Mouse (Mus musculus) liver, embryonic 14.5 days (tissue): Measurements from ENCODE around the gene Henmt1. TPM values are rescaled to one million over a fixed set of nuclear protein-coding genes. Genes with fewer than 3 reads are reported as not detected.

Source experiments
- ATAC-seq: fragments of 200-750 bp; cut with Nextera tagmentation; 2 replicates; pipeline ENCODE4 v1.8.0; 2017; ENCODE audit warnings: moderate number of reproducible peaks, mild to moderate bottlenecking, moderate library complexity; ENCODE audit not compliant: insufficient read depth
- DNase-seq, 3 experiments: peaks; one replicate each; pipeline ENCODE4 v3.0.0-alpha.2; 2012 to 2013; ENCODE audit warnings: low read depth in 3 of 3, low spot score in 3 of 3
- H3K27ac ChIP-seq: fragments of 300-500 bp; sonication (generic); 2 replicates; pipeline ENCODE4 v1.5.1; 2014; ENCODE audit warnings: moderate library complexity, mild to moderate bottlenecking, control low read depth, inconsistent platforms
- H3K27me3 ChIP-seq: fragments of 300-500 bp; sonication (generic); 2 replicates; pipeline ENCODE4 v1.6.1; 2014; ENCODE audit warnings: mild to moderate bottlenecking, low read length, moderate library complexity; ENCODE audit not compliant: control insufficient read depth, insufficient read depth
- H3K36me3 ChIP-seq: fragments of 300-500 bp; sonication (generic); replicated peaks from 2 replicates; pipeline ENCODE4 v1.6.1; 2014; ENCODE audit warnings: low read depth; ENCODE audit not compliant: control insufficient read depth, insufficient read depth
- H3K4me1 ChIP-seq, 2 experiments: fragments of 200-500 bp in 1 of 2; fragments of 300-500 bp in 1 of 2; sonication (generic) in 1 of 2; replicated peaks; 2 replicates each; pipeline ENCODE4 v1.6.1; 2012 to 2014; ENCODE audit warnings: antibody characterized with exemption in 1 of 2, inconsistent platforms in 1 of 2, low read length in 1 of 2; ENCODE audit not compliant: control insufficient read depth in 2 of 2, insufficient read depth in 2 of 2
- H3K4me2 ChIP-seq: fragments of 300-500 bp; sonication (generic); 2 replicates; pipeline ENCODE4 v1.6.1; 2014; ENCODE audit warnings: low read depth, mild to moderate bottlenecking, control low read depth, moderate library complexity
- H3K4me3 ChIP-seq, 2 experiments: fragments of 200-500 bp in 1 of 2; fragments of 300-500 bp in 1 of 2; sonication (generic) in 1 of 2; 2 replicates each; pipeline ENCODE4 v1.5.1; 2012 to 2014; ENCODE audit warnings: low read depth in 2 of 2, low read length in 2 of 2, mild to moderate bottlenecking in 2 of 2, control low read depth in 1 of 2, inconsistent platforms in 1 of 2, moderate library complexity in 1 of 2; ENCODE audit not compliant: insufficient read depth in 1 of 2
- H3K9ac ChIP-seq: fragments of 300-500 bp; sonication (generic); replicated peaks from 2 replicates; pipeline ENCODE4 v1.6.1; 2014; ENCODE audit warnings: mild to moderate bottlenecking, control low read depth, moderate library complexity
- H3K9me3 ChIP-seq: fragments of 300-500 bp; sonication (generic); 2 replicates; pipeline ENCODE4 v1.6.1; 2016; ENCODE audit warnings: low read length, mixed read lengths; ENCODE audit not compliant: control insufficient read depth
- CTCF ChIP-seq: IDR thresholded peaks from 2 replicates; pipeline ENCODE4 v1.5.1; 2016; ENCODE audit warnings: antibody characterized with exemption, low read depth, control low read depth
- EP300 ChIP-seq: IDR thresholded peaks from 2 replicates; pipeline ENCODE4 v1.6.1; 2016; ENCODE audit warnings: antibody characterized with exemption, low read depth
- WGBS: fragments of 180-500 bp; shearing (Covaris S2); extraction: QIAGEN DNeasy Blood & Tissue Kit; methylation state at CpG from one replicate; pipeline ENCODE4 v1.1.7; 2014; ENCODE audit not compliant: insufficient replicate concordance; 5-methylcytosine and 5-hydroxymethylcytosine counted together
- polyA plus RNA-seq, 2 experiments: library from polyadenylated mRNA; depleted of rRNA in 1 of 2; stranded (reverse) in 1 of 2; unstranded in 1 of 2; fragments of >200 nt; fragmentation: Nextera tagmentation in 1 of 2; extraction: Ambion mirVana in 1 of 2; gene quantifications; 2 replicates each; pipeline versions ENCODE4 v1.2.1 to v1.2.3; 2012 to 2014

The Henmt1 gene
- 0.02 and 0.03 TPM in 2 replicates for polyA plus RNA-seq (2012; rRNA removed)
- polyA plus RNA-seq (2014; fragmentation: Nextera tagmentation; extraction: Ambion mirVana), result 0.08 TPM in 1 of 2 replicates, not detected in the other

DNA sequence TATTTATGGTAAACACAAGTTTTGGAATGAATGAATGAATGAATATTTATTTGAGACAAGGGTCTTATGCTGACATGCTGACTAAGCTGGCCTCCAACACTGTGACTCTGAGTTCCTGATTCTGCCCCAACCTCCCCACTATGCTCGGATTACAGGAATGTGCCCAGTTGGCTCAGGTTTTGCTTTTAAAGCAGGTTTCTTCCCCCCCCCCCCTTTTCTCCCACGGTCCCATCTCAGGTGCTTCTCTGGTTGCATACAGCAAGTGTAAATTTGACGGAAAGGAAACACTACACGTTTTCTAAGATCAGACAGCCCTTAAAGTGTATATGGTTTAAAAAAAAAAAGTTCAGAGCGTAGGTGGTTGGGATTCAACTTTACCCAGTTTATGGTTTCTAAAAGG lies at the start of gene Henmt1:
Henmt1 (plus strand) TSS at position 301 of the 400 bp plus-strand sequence.
- no peak for ATAC-seq
- Histone ChIP-seq H3K4me1 (no peaks in the 10 kb centered on the region), H3K9ac (no peak within 1 kb of the TSS), H3K4me3 (no peak within 1 kb of the TSS; a peak in 1 of 4 replicates), H3K4me2 (peak within 1 kb of the TSS; percentile 46), H3K27me3 (no peaks in the 10 kb centered on the region), H3K27ac (no peak within 1 kb of the TSS), H3K36me3 (no peaks in the 10 kb centered on the region), H3K9me3 (no peaks in the 10 kb centered on the region)
- WGBS, result 64% methylated on average over 5 of the region's 5 CpGs
- DNase-seq, result no peak
- TF ChIP-seq EP300, result no peak
- TF ChIP-seq CTCF, result no peak

DNA sequence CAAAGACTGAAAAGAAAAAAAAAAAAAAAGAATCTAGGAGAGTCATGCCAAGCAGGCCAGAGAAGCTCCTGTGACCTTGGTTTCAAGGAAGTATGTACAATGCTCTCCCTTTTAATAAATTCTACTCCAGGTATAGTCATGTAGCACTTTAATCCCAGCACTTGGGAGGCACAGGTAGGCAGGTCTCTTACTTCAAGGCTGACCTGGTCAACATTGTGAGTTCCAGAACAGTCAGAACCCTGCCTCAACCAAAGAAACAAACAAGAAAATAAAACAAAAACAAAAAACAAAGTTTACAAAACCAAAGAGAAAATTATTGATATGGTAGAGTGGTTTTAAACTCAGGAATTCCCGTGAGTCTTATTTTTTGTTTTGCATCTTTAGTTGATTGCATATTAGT lies 49.8 kb upstream of the Henmt1 start, which contains the start of gene Fndc7:
Fndc7 (minus strand) TSS at position 101 of the 400 bp plus-strand sequence.
- no peak for DNase-seq
- Histone ChIP-seq H3K36me3 (no peaks in the 10 kb centered on the region), H3K27ac (no peak within 1 kb of the TSS), H3K4me1 (peaks cover 0 to 15% of the 10 kb centered on the region in 2 experiments; a peak in 2 of 4 replicates), H3K9me3 (no peaks in the 10 kb centered on the region), H3K4me3 (no peak within 1 kb of the TSS), H3K9ac (no peak within 1 kb of the TSS), H3K4me2 (no peak within 1 kb of the TSS), H3K27me3 (no peaks in the 10 kb centered on the region)
- no peak for TF ChIP-seq CTCF
- no peak for TF ChIP-seq EP300
- WGBS, result 63% methylated on average over 1 of the region's 1 CpGs
- ATAC-seq, result no peak

DNA sequence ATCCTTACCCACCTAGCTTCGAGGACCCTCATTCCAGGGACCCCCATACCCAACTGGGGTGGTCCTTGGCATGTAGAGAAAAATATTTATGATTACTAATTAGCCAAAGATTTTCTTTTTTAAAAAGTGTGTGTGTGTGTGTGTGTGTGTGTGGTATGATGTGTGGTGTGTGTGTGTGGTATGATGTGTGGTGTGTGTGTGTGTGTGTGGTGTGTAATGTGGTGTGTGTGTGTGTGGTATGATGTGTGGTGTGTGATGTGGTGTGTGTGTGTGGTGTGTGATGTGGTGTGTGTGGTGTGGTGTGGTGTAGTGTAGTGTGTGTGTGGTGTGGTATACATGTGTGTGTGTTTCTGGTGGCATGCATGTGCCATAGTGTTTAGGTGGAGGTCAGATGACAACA lies 47.6 kb upstream of the Henmt1 start:
- H3K4me2 ChIP-seq, result no peak overlapping the region
- peaks cover 0 to 2% of the 10 kb centered on the region in 2 experiments; a peak in 1 of 4 replicates for H3K4me1 ChIP-seq
- H3K27ac ChIP-seq, result no peak overlapping the region
- no peak overlapping the region for H3K9ac ChIP-seq
- TF ChIP-seq EP300 (no peak), CTCF (no peak)
- no peaks in the 10 kb centered on the region for H3K27me3 ChIP-seq
- 58% methylated on average over 1 of the region's 1 CpGs for WGBS
- no peak overlapping the region for H3K4me3 ChIP-seq
- H3K36me3 ChIP-seq, result no peaks in the 10 kb centered on the region
- no peak for ATAC-seq
- no peaks in the 10 kb centered on the region for H3K9me3 ChIP-seq
- no peak for DNase-seq

DNA sequence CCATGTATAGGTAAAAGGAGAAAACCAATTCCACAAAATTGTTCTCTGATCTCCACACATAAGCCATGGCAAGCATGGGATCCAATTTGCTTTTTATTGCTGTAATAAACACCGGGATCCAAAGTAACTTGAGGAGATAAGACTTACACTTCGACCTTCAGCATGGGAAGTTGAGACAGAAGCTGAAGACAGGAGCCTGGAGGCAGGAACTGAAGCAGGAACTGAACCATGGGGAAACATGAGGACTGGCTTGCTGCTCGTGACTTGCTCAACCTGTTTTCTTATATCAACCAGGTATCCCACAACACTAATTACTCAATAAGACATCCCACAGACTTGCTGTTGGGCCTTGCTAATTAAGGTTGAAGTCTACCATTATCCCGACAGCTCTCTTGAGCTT lies 46.8 kb upstream of the Henmt1 start:
- H3K9me3 ChIP-seq, result no peaks in the 10 kb centered on the region
- no peak overlapping the region for H3K27ac ChIP-seq
- H3K9ac ChIP-seq, result no peak overlapping the region
- H3K4me2 ChIP-seq, result no peak overlapping the region
- no peak for TF ChIP-seq CTCF
- TF ChIP-seq EP300, result no peak
- H3K36me3 ChIP-seq, result no peaks in the 10 kb centered on the region
- H3K4me3 ChIP-seq, result no peak overlapping the region
- H3K27me3 ChIP-seq, result no peaks in the 10 kb centered on the region
- 51% methylated on average over 4 of the region's 4 CpGs for WGBS
- no peaks in the 10 kb centered on the region for H3K4me1 ChIP-seq
- ATAC-seq (no peak), DNase-seq (no peak)

DNA sequence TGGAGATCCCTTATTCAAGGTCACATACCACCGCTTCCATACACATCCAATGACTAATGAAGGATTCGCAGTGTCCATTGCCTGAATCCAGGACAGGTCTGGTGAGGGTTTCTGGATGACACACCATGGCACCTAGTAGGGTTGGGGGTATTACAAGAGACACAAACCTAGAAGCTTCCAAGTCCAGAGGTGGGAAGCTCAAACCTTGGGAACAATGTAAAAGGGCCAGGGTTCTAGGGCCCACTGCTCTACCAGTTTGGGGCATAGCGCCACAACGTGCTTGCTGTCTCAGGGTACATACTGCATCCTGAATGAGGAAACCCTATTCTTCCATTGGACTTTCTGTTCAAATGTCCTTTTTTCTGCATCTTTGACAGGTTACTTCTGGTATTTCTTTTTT lies 41.0 kb upstream of the Henmt1 start:
- Histone ChIP-seq H3K4me1 (no peaks in the 10 kb centered on the region), H3K27me3 (no peaks in the 10 kb centered on the region), H3K9ac (no peak overlapping the region), H3K4me3 (no peak overlapping the region), H3K36me3 (peaks cover 11% of the 10 kb centered on the region), H3K4me2 (no peak overlapping the region), H3K9me3 (no peaks in the 10 kb centered on the region), H3K27ac (no peak overlapping the region)
- ATAC-seq (no peak), DNase-seq (no peak)
- TF ChIP-seq EP300 (no peak), CTCF (no peak)
- WGBS, result 86% methylated on average over 4 of the region's 4 CpGs
